Comparison of ENCODE assay signal across 20 mouse cellular contexts in the genomic region with DNA sequence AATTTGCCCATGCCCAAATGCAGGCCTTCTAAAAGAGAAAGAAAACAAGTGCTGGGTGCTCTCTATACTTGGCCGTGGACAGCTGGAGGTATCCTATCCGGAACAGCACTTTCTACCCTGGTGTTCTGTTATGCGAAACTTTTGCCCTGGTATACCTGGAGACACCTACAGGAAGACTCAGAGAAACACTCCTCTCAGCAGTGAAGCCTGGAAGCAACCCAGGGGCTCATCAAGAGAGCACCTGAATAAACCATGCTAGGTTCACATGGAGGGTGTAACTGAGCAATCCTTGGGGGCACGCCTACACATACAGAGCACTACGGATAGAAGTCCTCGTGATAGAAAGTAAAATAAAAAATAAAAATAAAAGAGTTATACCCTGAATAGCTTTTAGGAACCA.
"Had no signal": no experiment of that assay in that cellular context is flagged by ENCODE, and none has a peak within 500 bp of the region (broad histone marks: within the 10 kb centered on the region; RNA-seq: fewer than 3 reads in every experiment).

No protein-coding gene starts in this region.

- ATAC-seq: midbrain, embryonic 16.5 days had no signal

- H3K27me3 ChIP-seq: kidney, embryonic 15.5 days; limb, embryonic 13.5 days; liver, embryonic 13.5 days; midbrain, embryonic 12.5 days; neural tube, embryonic 13.5 days had no signal

- H3K4me2 ChIP-seq: kidney, embryonic 15.5 days; limb, embryonic 13.5 days; liver, embryonic 13.5 days; midbrain, embryonic 12.5 days; neural tube, embryonic 13.5 days had no signal

- H3K36me3 ChIP-seq: kidney, embryonic 15.5 days; limb, embryonic 13.5 days; liver, embryonic 13.5 days; midbrain, embryonic 12.5 days; neural tube, embryonic 13.5 days had no signal

- H3K27ac ChIP-seq: kidney, embryonic 15.5 days; left cerebral cortex, adult 2 months; limb, embryonic 13.5 days; liver, embryonic 13.5 days; midbrain, embryonic 12.5 days; neural tube, embryonic 13.5 days had no signal

- H3K4me3 ChIP-seq: kidney, embryonic 15.5 days; left cerebral cortex, adult 2 months; limb, embryonic 13.5 days; liver, embryonic 13.5 days; midbrain, embryonic 12.5 days; myocyte; neural tube, embryonic 13.5 days had no signal

- H3K4me1 ChIP-seq: liver, embryonic 13.5 days had no signal

- DNase-seq: kidney, adult 8-10 months; kidney, postnatal 10 days; kidney, postnatal 36 days; layer of hippocampus, postnatal 36 days; liver; liver, embryonic 13.5 days; lung, adult 2 months; lung, postnatal 14 days; lung, postnatal 4 days; right cerebral cortex, postnatal 25 days; thymus, adult 2 months; thymus, postnatal 14 days; thymus, postnatal 4 days had no signal

- H3K9ac ChIP-seq: kidney, embryonic 15.5 days; limb, embryonic 13.5 days; liver, embryonic 13.5 days; midbrain, embryonic 12.5 days; neural tube, embryonic 13.5 days had no signal

- H3K9me3 ChIP-seq: kidney, embryonic 15.5 days; limb, embryonic 13.5 days; liver, embryonic 13.5 days; midbrain, embryonic 12.5 days; neural tube, embryonic 13.5 days had no signal
